Mouse (Mus musculus): ENCODE data around the gene Lcn12. TPM values are rescaled to one million over a fixed set of nuclear protein-coding genes. Genes with fewer than 3 reads are reported as not detected.

The Lcn12 gene
- total RNA-seq, 1 experiment from 2014 or later: not detected

GRCm38 (mm10) chr2:25460135-25460534, 33.6 kb downstream of the Lcn12 start:
- peak; percentile 38 for DNase-seq

- DNase-seq: peak; percentile 47
Measured at GRCm38 (mm10) chr2:25458911-25459310, 34.8 kb downstream of the Lcn12 start.

- no peak for DNase-seq
Measured at GRCm38 (mm10) chr2:25457022-25457896, 36.5 kb downstream of the Lcn12 start.

GRCm38 (mm10) chr2:25456205-25456953, 37.3 kb downstream of the Lcn12 start, which contains the start of gene Clic3:
Gene Clic3 (plus strand): TSS chr2:25456838.
- DNase-seq: no peak

GRCm38 (mm10) chr2:25452951-25453350, 40.8 kb downstream of the Lcn12 start:
- no peak for DNase-seq

- DNase-seq: no peak
Measured at GRCm38 (mm10) chr2:25450853-25451647, 42.7 kb downstream of the Lcn12 start.

GRCm38 (mm10) chr2:25442682-25443081, 51.0 kb downstream of the Lcn12 start:
- no peak for DNase-seq

- DNase-seq: no peak
Measured at GRCm38 (mm10) chr2:25441067-25441466, 52.6 kb downstream of the Lcn12 start.

Small RNAs within 50 kb of the gene (microRNA-seq; reads per million reads assigned to microRNA genes)
- 0.43 to 1.1 reads per million in 2 experiments for gene Mir3087

Other genes starting within 250 kb of the Lcn12 start
- gene AL732309.1, start 247.0 kb downstream of the Lcn12 start, total RNA-seq (2021): 3.3 and 3.9 TPM in 2 replicates
- gene Tmem203, start 238.5 kb downstream of the Lcn12 start, total RNA-seq (2021): 25.6 and 31.0 TPM in 2 replicates
- gene Tprn, start 231.3 kb downstream of the Lcn12 start, total RNA-seq (2021): 10.9 and 13.4 TPM in 2 replicates
- gene Ssna1, start 221.5 kb downstream of the Lcn12 start, total RNA-seq (2021): 45.8 and 49.8 TPM in 2 replicates
- 63.9 and 66.1 TPM in 2 replicates for gene Anapc2, start 221.4 kb downstream of the Lcn12 start, total RNA-seq (2021)
- gene Tmem210, start 205.8 kb downstream of the Lcn12 start, total RNA-seq (2021): not detected in 2 replicates
- gene Lrrc26, start 204.0 kb downstream of the Lcn12 start, total RNA-seq (2021): not detected in 2 replicates
- 9.7 and 11.0 TPM in 2 replicates for gene Grin1, start 174.7 kb downstream of the Lcn12 start, total RNA-seq (2021)
- 43.1 and 45.7 TPM in 2 replicates for gene Man1b1, start 161.6 kb downstream of the Lcn12 start, total RNA-seq (2021)
- gene Dpp7, start 137.6 kb downstream of the Lcn12 start, total RNA-seq (2021): 19.9 and 20.8 TPM in 2 replicates
- gene Uap1l1, start 128.2 kb downstream of the Lcn12 start, total RNA-seq (2021): 8.7 and 11.8 TPM in 2 replicates
- gene Sapcd2, start 121.6 kb downstream of the Lcn12 start, total RNA-seq (2021): 3.4 and 3.5 TPM in 2 replicates
- 7.6 and 9.5 TPM in 2 replicates for gene Entpd2, start 98.0 kb downstream of the Lcn12 start, total RNA-seq (2021)
- gene Npdc1, start 94.6 kb downstream of the Lcn12 start, total RNA-seq (2021): 77.2 and 90.9 TPM in 2 replicates
- 4.7 TPM in 1 of 2 replicates, not detected in the other for gene Fut7, start 70.6 kb downstream of the Lcn12 start, total RNA-seq (2021)
- gene Abca2, start 65.2 kb downstream of the Lcn12 start, total RNA-seq (2021): 29.3 and 30.1 TPM in 2 replicates
- 0.74 and 1.0 TPM in 2 replicates for gene Clic3, start 37.1 kb downstream of the Lcn12 start, total RNA-seq (2021)
- gene Paxx, start 32.8 kb downstream of the Lcn12 start, total RNA-seq (2021): 36.2 and 42.6 TPM in 2 replicates
- gene Ptgds, start 23.9 kb downstream of the Lcn12 start, total RNA-seq (2021): 8.7 and 9.9 TPM in 2 replicates
- gene Fbxw5, start 6.8 kb upstream of the Lcn12 start, total RNA-seq (2021): 79.3 and 81.4 TPM in 2 replicates
- gene C8g, start 7.8 kb upstream of the Lcn12 start, total RNA-seq (2021): 4.4 and 36.5 TPM in 2 replicates
- gene Traf2, start 53.0 kb upstream of the Lcn12 start, total RNA-seq (2021): 21.8 and 24.4 TPM in 2 replicates
- 312 and 335 TPM in 2 replicates for gene Edf1, start 63.9 kb upstream of the Lcn12 start, total RNA-seq (2021)
- gene Mamdc4, start 80.9 kb upstream of the Lcn12 start, total RNA-seq (2021): 4.7 and 5.0 TPM in 2 replicates
- 56.6 and 58.1 TPM in 2 replicates for gene Phpt1, start 81.3 kb upstream of the Lcn12 start, total RNA-seq (2021)
- 2.1 and 3.0 TPM in 2 replicates for gene Ajm1, start 87.8 kb upstream of the Lcn12 start, total RNA-seq (2021)
- 72.7 and 87.8 TPM in 2 replicates for gene Rabl6, start 114.6 kb upstream of the Lcn12 start, total RNA-seq (2021)
- not detected in 2 replicates for gene Ccdc183, start 123.8 kb upstream of the Lcn12 start, total RNA-seq (2021)
- gene Tmem141, start 128.1 kb upstream of the Lcn12 start, total RNA-seq (2021): 30.5 and 33.1 TPM in 2 replicates
- 7.0 and 9.7 TPM in 2 replicates for gene Fcna, start 134.1 kb upstream of the Lcn12 start, total RNA-seq (2021)
- gene Lcn8, start 159.2 kb upstream of the Lcn12 start, total RNA-seq (2021): not detected in 2 replicates
- not detected in 2 replicates for gene Lcn5, start 164.0 kb upstream of the Lcn12 start, total RNA-seq (2021)
- gene Lcn6, start 182.9 kb upstream of the Lcn12 start, total RNA-seq (2021): not detected in 2 replicates
- not detected in 2 replicates for gene Lcn10, start 188.8 kb upstream of the Lcn12 start, total RNA-seq (2021)
- gene Obp2a, start 206.1 kb upstream of the Lcn12 start, total RNA-seq (2021): 4.7 and 4.8 TPM in 2 replicates
- gene Bmyc, start 212.8 kb upstream of the Lcn12 start, total RNA-seq (2021): 40.2 and 49.1 TPM in 2 replicates
- not detected in 2 replicates for gene Obp2b, start 243.1 kb upstream of the Lcn12 start, total RNA-seq (2021)